Mouse (Mus musculus) thymus, adult 2 months (tissue): ENCODE data around the gene Rnd1. TPM values are rescaled to one million over a fixed set of nuclear protein-coding genes. Genes with fewer than 3 reads are reported as not detected.

ENCODE experiments used
- DNase-seq: peaks from one replicate; pipeline ENCODE4 v3.0.0; 2021
- H3K27ac ChIP-seq: fragments of 200-500 bp; 2 replicates; pipeline ENCODE4 v1.5.1; 2012; ENCODE audit warnings: low read length, control low read depth; ENCODE audit not compliant: control insufficient read depth, insufficient read depth
- H3K27me3 ChIP-seq: fragments of 200-500 bp; 2 replicates; pipeline ENCODE4 v1.6.1; 2012; ENCODE audit warnings: mild to moderate bottlenecking, low read length, moderate library complexity, mixed read lengths; ENCODE audit not compliant: control insufficient read depth, insufficient read depth
- H3K36me3 ChIP-seq: fragments of 200-500 bp; 2 replicates; pipeline ENCODE4 v1.6.1; 2012; ENCODE audit warnings: mild to moderate bottlenecking, low read length, moderate library complexity; ENCODE audit not compliant: control insufficient read depth, insufficient read depth
- H3K4me1 ChIP-seq: fragments of 200-500 bp; replicated peaks from 2 replicates; pipeline ENCODE4 v1.6.1; 2012; ENCODE audit warnings: low read length; ENCODE audit not compliant: control insufficient read depth, insufficient read depth
- H3K4me3 ChIP-seq: fragments of 200-500 bp; 2 replicates; pipeline ENCODE4 v1.5.1; 2012; ENCODE audit warnings: mild to moderate bottlenecking, low read length, control low read depth, moderate library complexity; ENCODE audit not compliant: control insufficient read depth, insufficient read depth
- CTCF ChIP-seq: fragments of 200-500 bp; IDR thresholded peaks from 2 replicates; pipeline ENCODE4 v1.5.1; 2012; ENCODE audit warnings: mild to moderate bottlenecking, control low read depth, low read length, moderate library complexity, borderline replicate concordance; ENCODE audit not compliant: control insufficient read depth, poor library complexity, insufficient read depth; ENCODE audit errors: extremely low read depth
- POLR2A ChIP-seq: fragments of 200-500 bp; IDR thresholded peaks from 2 replicates; pipeline ENCODE4 v1.6.1; 2012; ENCODE audit warnings: mild to moderate bottlenecking, low read length, control low read depth, moderate library complexity; ENCODE audit not compliant: control insufficient read depth, poor library complexity, insufficient read depth; ENCODE audit errors: extremely low read depth
- WGBS: fragments of 180-500 bp; shearing (Covaris S2); methylation state at CpG from one replicate; pipeline ENCODE4 v1.1.7; 2018; 5-methylcytosine and 5-hydroxymethylcytosine counted together
- polyA plus RNA-seq: library from polyadenylated mRNA; depleted of rRNA; stranded (reverse); fragments of >200 nt; gene quantifications from 2 replicates; pipeline ENCODE4 v1.2.3, GENCODE M21; 2012

The Rnd1 gene
- polyA plus RNA-seq, 1 experiment, result 2.6 TPM

GRCm38 (mm10) chr15:98631493-98631892 lies 45.8 kb downstream of the Rnd1 start:
- DNase-seq, result peak; percentile 84
- 4% methylated on average over 18 of the region's 18 CpGs for WGBS
- no peak overlapping the region for H3K4me3 ChIP-seq
- H3K27ac ChIP-seq, result no peak overlapping the region
- H3K4me1 ChIP-seq, result peaks cover 33% of the 10 kb centered on the region
- peaks cover 10% of the 10 kb centered on the region; the same call in 1 of the 2 replicates for H3K27me3 ChIP-seq
- TF ChIP-seq POLR2A (no peak), CTCF (peak; percentile 97)
- H3K36me3 ChIP-seq, result no peaks in the 10 kb centered on the region

- Histone ChIP-seq H3K27me3 (peaks cover 8% of the 10 kb centered on the region; the same call in 1 of the 2 replicates), H3K36me3 (no peaks in the 10 kb centered on the region), H3K4me1 (peaks cover 31% of the 10 kb centered on the region), H3K4me3 (no peak within 1 kb of the TSS), H3K27ac (no peak within 1 kb of the TSS)
- no peak for DNase-seq
- 19% methylated on average over 4 of the region's 4 CpGs for WGBS
- no peak for TF ChIP-seq POLR2A
- TF ChIP-seq CTCF, result no peak
Observed at GRCm38 (mm10) chr15:98630540-98630939, 46.7 kb downstream of the Rnd1 start, which contains the start of gene Cacnb3. Cacnb3 (plus strand) TSS chr15:98630840.

- no peak overlapping the region for H3K27ac ChIP-seq
- H3K27me3 ChIP-seq, result peaks cover 8% of the 10 kb centered on the region; the same call in 1 of the 2 replicates
- no peak overlapping the region for H3K4me3 ChIP-seq
- TF ChIP-seq POLR2A (no peak), CTCF (no peak)
- no peaks in the 10 kb centered on the region for H3K36me3 ChIP-seq
- 79% methylated on average over 6 of the region's 6 CpGs for WGBS
- peaks cover 26% of the 10 kb centered on the region for H3K4me1 ChIP-seq
- no peak for DNase-seq
Observed at GRCm38 (mm10) chr15:98629464-98629863, 47.8 kb downstream of the Rnd1 start.

GRCm38 (mm10) chr15:98628589-98629254 lies 48.5 kb downstream of the Rnd1 start:
- TF ChIP-seq CTCF, result 0 out of 2 replicates have a peak, but pooled peaks have one; percentile 1
- TF ChIP-seq POLR2A, result 0 out of 2 replicates have a peak, but pooled peaks have one; percentile 17
- DNase-seq, result no peak
- Histone ChIP-seq H3K36me3 (no peaks in the 10 kb centered on the region), H3K4me3 (no peak overlapping the region), H3K27me3 (peaks cover 5% of the 10 kb centered on the region; the same call in 1 of the 2 replicates), H3K4me1 (peaks cover 20% of the 10 kb centered on the region), H3K27ac (no peak overlapping the region)
- WGBS, result 26% methylated on average over 20 of the region's 20 CpGs

GRCm38 (mm10) chr15:98626487-98627212 lies 50.6 kb downstream of the Rnd1 start:
- H3K27me3 ChIP-seq, result no peaks in the 10 kb centered on the region; the same call in 1 of the 2 replicates
- no peak overlapping the region for H3K27ac ChIP-seq
- no peak overlapping the region for H3K4me3 ChIP-seq
- WGBS, result 83% methylated on average over 7 of the region's 7 CpGs
- H3K4me1 ChIP-seq, result peaks cover 29% of the 10 kb centered on the region
- DNase-seq, result no peak
- H3K36me3 ChIP-seq, result no peaks in the 10 kb centered on the region
- TF ChIP-seq POLR2A, result no peak
- no peak for TF ChIP-seq CTCF

- Histone ChIP-seq H3K4me1 (peaks cover 33% of the 10 kb centered on the region), H3K27me3 (no peaks in the 10 kb centered on the region; the same call in 1 of the 2 replicates), H3K27ac (no peak overlapping the region), H3K36me3 (no peaks in the 10 kb centered on the region), H3K4me3 (no peak overlapping the region)
- TF ChIP-seq CTCF (no peak), POLR2A (no peak)
- no peak for DNase-seq
- WGBS, result 44% methylated on average over 8 of the region's 8 CpGs
Observed at GRCm38 (mm10) chr15:98626078-98626477, 51.2 kb downstream of the Rnd1 start.
